Mouse (Mus musculus) gastrocnemius, adult 18-20 months (tissue): Measurements from ENCODE around the gene Ttyh3. TPM values are rescaled to one million over a fixed set of nuclear protein-coding genes. Genes with fewer than 3 reads are reported as not detected.
A peak's percentile ranks its signal among the peaks of the same experiment; 100 is the strongest.

Source experiments
- DNase-seq: peaks from one replicate; pipeline ENCODE4 v3.0.0; 2021; ENCODE audit warnings: low spot score
- total RNA-seq, 2 experiments: library from RNA; stranded (reverse); gene quantifications; 2 replicates each; pipeline ENCODE4 v1.2.3; 2021

The Ttyh3 gene
- total RNA-seq, 2 experiments from 2014 or later = 4.1 to 5.4 TPM

- peak; percentile 69 for DNase-seq
Observed at GRCm38 (mm10) chr5:140611021-140611583, 37.7 kb downstream of the Ttyh3 start.

GRCm38 (mm10) chr5:140610273-140611011, 38.4 kb downstream of the Ttyh3 start:
- no peak for DNase-seq

- DNase-seq = no peak
Observed at GRCm38 (mm10) chr5:140609511-140610272, 39.1 kb downstream of the Ttyh3 start.

- no peak for DNase-seq
Observed at GRCm38 (mm10) chr5:140608634-140609015, 40.2 kb downstream of the Ttyh3 start.

- DNase-seq = no peak
Observed at GRCm38 (mm10) chr5:140607836-140608633, 40.8 kb downstream of the Ttyh3 start.

- DNase-seq = peak; percentile 88
Observed at GRCm38 (mm10) chr5:140607001-140607835, 41.6 kb downstream of the Ttyh3 start, which contains the start of gene Lfng. Gene Lfng, plus strand, starts transcription at chr5:140607320.

GRCm38 (mm10) chr5:140606386-140606785, 42.4 kb downstream of the Ttyh3 start:
- no peak for DNase-seq

GRCm38 (mm10) chr5:140605228-140605627, 43.6 kb downstream of the Ttyh3 start:
- no peak for DNase-seq

GRCm38 (mm10) chr5:140604386-140604785, 44.4 kb downstream of the Ttyh3 start:
- no peak for DNase-seq

GRCm38 (mm10) chr5:140602540-140602939, 46.3 kb downstream of the Ttyh3 start:
- DNase-seq = no peak

GRCm38 (mm10) chr5:140601712-140602111, 47.1 kb downstream of the Ttyh3 start:
- DNase-seq = no peak

GRCm38 (mm10) chr5:140599939-140600338, 48.9 kb downstream of the Ttyh3 start:
- DNase-seq = no peak

GRCm38 (mm10) chr5:140597787-140598186, 51.0 kb downstream of the Ttyh3 start:
- DNase-seq = no peak

- DNase-seq = no peak
Observed at GRCm38 (mm10) chr5:140596927-140597588, 51.8 kb downstream of the Ttyh3 start.

- no peak for DNase-seq
Observed at GRCm38 (mm10) chr5:140596426-140596825, 52.4 kb downstream of the Ttyh3 start.

- no peak for DNase-seq
Observed at GRCm38 (mm10) chr5:140594846-140595245, 54.0 kb downstream of the Ttyh3 start.

- no peak for DNase-seq
Observed at GRCm38 (mm10) chr5:140589082-140589774, 59.6 kb downstream of the Ttyh3 start.

- DNase-seq = no peak
Observed at GRCm38 (mm10) chr5:140583732-140584368, 65.0 kb downstream of the Ttyh3 start.
